Mouse (Mus musculus): ENCODE data around the gene Fbl. TPM values are rescaled to one million over a fixed set of nuclear protein-coding genes. Genes with fewer than 3 reads are reported as not detected.

The Fbl gene
- polyA plus RNA-seq, 2 experiments, result 24.4 to 219 TPM

Other genes starting within 250 kb of the Fbl start
- gene Zfp974, start 240.2 kb upstream of the Fbl start, polyA plus RNA-seq (2012; rRNA removed), result 0.30 and 0.55 TPM in 2 replicates
- gene Zfp974, start 240.2 kb upstream of the Fbl start, polyA plus RNA-seq (2014; fragmentation: Nextera tagmentation; extraction: Ambion mirVana), result 0.80 and 0.91 TPM in 2 replicates
- 0.83 and 1.3 TPM in 2 replicates for gene Zfp780b, start 190.5 kb upstream of the Fbl start, polyA plus RNA-seq (2012; rRNA removed)
- gene Zfp780b, start 190.5 kb upstream of the Fbl start, polyA plus RNA-seq (2014; fragmentation: Nextera tagmentation; extraction: Ambion mirVana), result 2.4 and 2.6 TPM in 2 replicates
- gene Zfp850, start 155.6 kb upstream of the Fbl start, polyA plus RNA-seq (2012; rRNA removed), result 0.69 and 0.94 TPM in 2 replicates
- 2.3 and 2.4 TPM in 2 replicates for gene Zfp850, start 155.6 kb upstream of the Fbl start, polyA plus RNA-seq (2014; fragmentation: Nextera tagmentation; extraction: Ambion mirVana)
- 69.5 and 94.9 TPM in 2 replicates for gene Psmc4, start 119.6 kb upstream of the Fbl start, polyA plus RNA-seq (2012; rRNA removed)
- 126 and 137 TPM in 2 replicates for gene Psmc4, start 119.6 kb upstream of the Fbl start, polyA plus RNA-seq (2014; fragmentation: Nextera tagmentation; extraction: Ambion mirVana)
- not detected in 2 replicates for gene Fcgbp, start 98.5 kb upstream of the Fbl start, polyA plus RNA-seq (2012; rRNA removed)
- not detected in 2 replicates for gene Fcgbp, start 98.5 kb upstream of the Fbl start, polyA plus RNA-seq (2014; fragmentation: Nextera tagmentation; extraction: Ambion mirVana)
- gene 9530053A07Rik, start 40.2 kb upstream of the Fbl start, polyA plus RNA-seq (2012; rRNA removed), result not detected in 2 replicates
- not detected in 2 replicates for gene 9530053A07Rik, start 40.2 kb upstream of the Fbl start, polyA plus RNA-seq (2014; fragmentation: Nextera tagmentation; extraction: Ambion mirVana)
- 2.7 and 3.6 TPM in 2 replicates for gene Dyrk1b, start 9.8 kb downstream of the Fbl start, polyA plus RNA-seq (2012; rRNA removed)
- 1.9 and 2.5 TPM in 2 replicates for gene Dyrk1b, start 9.8 kb downstream of the Fbl start, polyA plus RNA-seq (2014; fragmentation: Nextera tagmentation; extraction: Ambion mirVana)
- gene Eid2, start 98.2 kb downstream of the Fbl start, polyA plus RNA-seq (2012; rRNA removed), result 1.3 and 2.3 TPM in 2 replicates
- gene Eid2, start 98.2 kb downstream of the Fbl start, polyA plus RNA-seq (2014; fragmentation: Nextera tagmentation; extraction: Ambion mirVana), result 0.38 and 1.1 TPM in 2 replicates
- 1.5 and 1.7 TPM in 2 replicates for gene Eid2b, start 108.0 kb downstream of the Fbl start, polyA plus RNA-seq (2012; rRNA removed)
- gene Eid2b, start 108.0 kb downstream of the Fbl start, polyA plus RNA-seq (2014; fragmentation: Nextera tagmentation; extraction: Ambion mirVana), result 1.4 and 2.1 TPM in 2 replicates
- gene Selenov, start 121.5 kb downstream of the Fbl start, polyA plus RNA-seq (2012; rRNA removed), result not detected in 2 replicates
- not detected in 2 replicates for gene Selenov, start 121.5 kb downstream of the Fbl start, polyA plus RNA-seq (2014; fragmentation: Nextera tagmentation; extraction: Ambion mirVana)
- 0.03 and 0.04 TPM in 2 replicates for gene Dll3, start 132.5 kb downstream of the Fbl start, polyA plus RNA-seq (2012; rRNA removed)
- gene Dll3, start 132.5 kb downstream of the Fbl start, polyA plus RNA-seq (2014; fragmentation: Nextera tagmentation; extraction: Ambion mirVana), result not detected in 2 replicates
- 45.4 and 52.3 TPM in 2 replicates for gene Timm50, start 142.4 kb downstream of the Fbl start, polyA plus RNA-seq (2012; rRNA removed)
- gene Timm50, start 142.4 kb downstream of the Fbl start, polyA plus RNA-seq (2014; fragmentation: Nextera tagmentation; extraction: Ambion mirVana), result 91.1 and 95.2 TPM in 2 replicates
- 29.4 and 29.6 TPM in 2 replicates for gene Supt5, start 169.0 kb downstream of the Fbl start, polyA plus RNA-seq (2012; rRNA removed)
- gene Supt5, start 169.0 kb downstream of the Fbl start, polyA plus RNA-seq (2014; fragmentation: Nextera tagmentation; extraction: Ambion mirVana), result 21.7 and 26.2 TPM in 2 replicates
- gene Rps16, start 180.9 kb downstream of the Fbl start, polyA plus RNA-seq (2012; rRNA removed), result 512 and 1,209 TPM in 2 replicates
- gene Rps16, start 180.9 kb downstream of the Fbl start, polyA plus RNA-seq (2014; fragmentation: Nextera tagmentation; extraction: Ambion mirVana), result 874 and 900 TPM in 2 replicates
- gene Plekhg2, start 202.9 kb downstream of the Fbl start, polyA plus RNA-seq (2012; rRNA removed), result 3.2 and 3.3 TPM in 2 replicates
- gene Plekhg2, start 202.9 kb downstream of the Fbl start, polyA plus RNA-seq (2014; fragmentation: Nextera tagmentation; extraction: Ambion mirVana), result 2.7 and 3.4 TPM in 2 replicates
- gene Zfp36, start 210.5 kb downstream of the Fbl start, polyA plus RNA-seq (2012; rRNA removed), result 3.9 and 5.1 TPM in 2 replicates
- gene Zfp36, start 210.5 kb downstream of the Fbl start, polyA plus RNA-seq (2014; fragmentation: Nextera tagmentation; extraction: Ambion mirVana), result 4.6 and 5.0 TPM in 2 replicates
- 21.0 and 22.2 TPM in 2 replicates for gene Med29, start 223.0 kb downstream of the Fbl start, polyA plus RNA-seq (2012; rRNA removed)
- 25.7 and 27.2 TPM in 2 replicates for gene Med29, start 223.0 kb downstream of the Fbl start, polyA plus RNA-seq (2014; fragmentation: Nextera tagmentation; extraction: Ambion mirVana)
- gene Paf1, start 223.2 kb downstream of the Fbl start, polyA plus RNA-seq (2012; rRNA removed), result 25.2 and 40.4 TPM in 2 replicates
- 15.0 and 18.3 TPM in 2 replicates for gene Paf1, start 223.2 kb downstream of the Fbl start, polyA plus RNA-seq (2014; fragmentation: Nextera tagmentation; extraction: Ambion mirVana)

Measured in liver, embryonic 14.5 days (tissue).